Mouse (Mus musculus): ENCODE data around the gene Neurod2.
A peak's percentile ranks its signal among the peaks of the same experiment; 100 is the strongest.

DNA sequence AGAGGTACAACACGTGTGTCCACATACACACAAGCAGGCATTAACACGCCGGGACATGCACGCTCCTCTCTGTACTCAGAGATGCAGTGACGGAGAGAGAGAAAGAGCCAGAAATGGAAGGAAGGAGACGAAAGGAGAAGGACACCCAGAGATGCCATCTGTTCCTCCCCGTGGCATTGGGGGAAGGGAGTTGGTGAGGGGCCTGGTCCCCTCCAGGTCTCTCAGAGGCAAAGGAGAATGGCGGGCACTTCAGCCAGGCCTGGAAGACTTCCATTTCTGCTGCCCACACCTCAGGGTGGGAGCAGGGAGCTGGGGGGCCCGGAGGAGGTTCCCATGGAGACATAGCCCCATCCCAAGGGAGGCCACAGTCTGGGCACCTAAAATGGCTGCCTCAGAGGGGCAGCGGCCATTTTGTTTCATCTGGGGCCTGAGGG, 3.8 kb upstream of the Neurod2 start:
- TF ChIP-seq CTCF (IDR thresholded peaks at IDR 0.05; ENCODE audit: borderline replicate concordance, insufficient read depth, low read depth, low read length), result no peak
- TF ChIP-seq POLR2A (IDR thresholded peaks at IDR 0.05; ENCODE audit: borderline replicate concordance, insufficient read depth, low read length), result peak; percentile 23; the same call in 1 of the 2 replicates

Data from cerebellum, adult 2 months (tissue).